Mouse (Mus musculus) ES-Bruce4 (cell line): ENCODE data around the gene Slc16a6.

Experiments
- CTCF ChIP-seq: IDR thresholded peaks from one replicate; pipeline ENCODE4 v1.8.1; 2011; ENCODE audit warnings: low read depth, low read length
- EP300 ChIP-seq: IDR thresholded peaks from 2 replicates; pipeline ENCODE4 v1.6.1; 2011; ENCODE audit warnings: low read depth, low read length; ENCODE audit not compliant: insufficient read depth

DNA sequence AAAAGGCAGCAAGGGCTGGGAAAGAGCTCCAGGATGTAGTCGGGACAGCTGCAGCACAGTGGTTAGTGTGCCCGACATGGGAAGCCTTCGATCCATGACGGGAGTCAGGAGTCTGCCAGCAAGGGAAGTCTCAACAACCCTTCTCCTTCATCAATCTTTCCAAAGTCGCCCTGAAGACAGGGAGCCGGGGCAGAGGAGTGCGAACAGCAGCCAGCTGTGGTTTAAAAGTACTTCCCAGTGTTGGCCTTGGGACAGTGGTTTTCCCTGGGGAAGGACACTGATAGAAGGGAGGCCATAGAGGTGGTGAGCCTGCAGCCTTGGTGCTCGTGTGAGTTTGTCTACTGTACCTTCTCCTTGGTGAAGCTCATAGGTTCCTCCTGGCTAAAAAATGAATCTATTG is 6.4 kb downstream of the Slc16a6 start:
- no peak for TF ChIP-seq CTCF
- no peak for TF ChIP-seq EP300
